Mouse (Mus musculus) olfactory bulb, adult 2 months (tissue): ENCODE measurements around the gene Tnfrsf8. TPM values are rescaled to one million over a fixed set of nuclear protein-coding genes. Genes with fewer than 3 reads are reported as not detected.

ENCODE experiments used
- H3K27ac ChIP-seq: fragments of 200-500 bp; 2 replicates; pipeline ENCODE4 v1.5.1; 2012; ENCODE audit warnings: low read depth, low read length; ENCODE audit not compliant: insufficient read depth
- H3K4me1 ChIP-seq: fragments of 200-500 bp; 2 replicates; pipeline ENCODE4 v1.6.1; 2012; ENCODE audit warnings: low read length; ENCODE audit not compliant: control insufficient read depth, insufficient read depth
- H3K4me3 ChIP-seq: fragments of 200-500 bp; 2 replicates; pipeline ENCODE4 v1.5.1; 2012; ENCODE audit warnings: mild to moderate bottlenecking, low read depth, low read length, moderate library complexity; ENCODE audit not compliant: insufficient read depth
- CTCF ChIP-seq: fragments of 200-500 bp; IDR thresholded peaks from 2 replicates; pipeline ENCODE4 v1.5.1; 2012; ENCODE audit warnings: low read depth, mild to moderate bottlenecking, low read length, moderate library complexity; ENCODE audit not compliant: insufficient read depth
- POLR2A ChIP-seq: fragments of 200-500 bp; IDR thresholded peaks from 2 replicates; pipeline ENCODE4 v1.6.1; 2012; ENCODE audit warnings: mild to moderate bottlenecking, low read depth, low read length, moderate library complexity; ENCODE audit not compliant: insufficient read depth
- WGBS: fragments of 180-500 bp; shearing (Covaris S2); methylation state at CpG from one replicate; pipeline ENCODE4 v1.1.7; 2018; 5-methylcytosine and 5-hydroxymethylcytosine counted together
- polyA plus RNA-seq: library from polyadenylated mRNA; stranded (reverse); fragments of >200 nt; gene quantifications from 2 replicates; pipeline ENCODE4 v1.2.4, GENCODE M21; 2012; ENCODE audit warnings: low replicate concordance; ENCODE audit not compliant: missing spikeins, insufficient read depth, insufficient read length

Tnfrsf8 gene
- polyA plus RNA-seq, 1 experiment: not detected

GRCm38 (mm10) chr4:145336587-145336986 lies 21.6 kb upstream of the Tnfrsf8 start:
- 80% methylated on average over 5 of the region's 5 CpGs for WGBS
- Histone ChIP-seq H3K27ac (no peak overlapping the region), H3K4me1 (no peaks in the 10 kb centered on the region), H3K4me3 (no peak overlapping the region)
- no peak for TF ChIP-seq CTCF
- TF ChIP-seq POLR2A: no peak

GRCm38 (mm10) chr4:145336019-145336418 lies 21.1 kb upstream of the Tnfrsf8 start:
- no peak for TF ChIP-seq POLR2A
- TF ChIP-seq CTCF: no peak
- no peak overlapping the region for H3K4me3 ChIP-seq
- no peaks in the 10 kb centered on the region for H3K4me1 ChIP-seq
- 59% methylated on average over 1 of the region's 1 CpGs for WGBS
- H3K27ac ChIP-seq: no peak overlapping the region

- Histone ChIP-seq H3K4me1 (no peaks in the 10 kb centered on the region), H3K27ac (no peak overlapping the region), H3K4me3 (no peak overlapping the region)
- WGBS: 58% methylated on average over 3 of the region's 3 CpGs
- TF ChIP-seq CTCF (no peak), POLR2A (no peak)
Observed at GRCm38 (mm10) chr4:145323631-145324030, 8.7 kb upstream of the Tnfrsf8 start.

GRCm38 (mm10) chr4:145322995-145323627 lies 8.1 kb upstream of the Tnfrsf8 start:
- 83% methylated on average over 8 of the region's 8 CpGs for WGBS
- no peak for TF ChIP-seq CTCF

GRCm38 (mm10) chr4:145322211-145322610 lies 7.2 kb upstream of the Tnfrsf8 start:
- Histone ChIP-seq H3K4me3 (no peak overlapping the region), H3K4me1 (no peaks in the 10 kb centered on the region), H3K27ac (no peak overlapping the region)
- no peak for TF ChIP-seq CTCF
- WGBS: 92% methylated on average over 5 of the region's 5 CpGs

More at GRCm38 (mm10) chr4:145322995-145323627, 8.1 kb upstream of the Tnfrsf8 start:
- Histone ChIP-seq H3K4me3 (no peak overlapping the region), H3K4me1 (no peaks in the 10 kb centered on the region), H3K27ac (no peak overlapping the region)

GRCm38 (mm10) chr4:145320624-145321023 lies 5.7 kb upstream of the Tnfrsf8 start:
- no peak for TF ChIP-seq POLR2A
- TF ChIP-seq CTCF: no peak
- WGBS: 84% methylated on average over 4 of the region's 4 CpGs
- Histone ChIP-seq H3K27ac (no peak overlapping the region), H3K4me3 (no peak overlapping the region), H3K4me1 (no peaks in the 10 kb centered on the region)

GRCm38 (mm10) chr4:145319274-145320226 lies 4.6 kb upstream of the Tnfrsf8 start:
- 60% methylated on average over 4 of the region's 4 CpGs for WGBS
- Histone ChIP-seq H3K27ac (no peak overlapping the region), H3K4me1 (no peaks in the 10 kb centered on the region), H3K4me3 (no peak overlapping the region)
- no peak for TF ChIP-seq POLR2A
- no peak for TF ChIP-seq CTCF

- Histone ChIP-seq H3K4me1 (no peaks in the 10 kb centered on the region), H3K27ac (no peak overlapping the region), H3K4me3 (no peak overlapping the region)
- WGBS: 73% methylated on average over 5 of the region's 5 CpGs
- TF ChIP-seq POLR2A: no peak
- TF ChIP-seq CTCF: no peak
Observed at GRCm38 (mm10) chr4:145316708-145317107, 1.7 kb upstream of the Tnfrsf8 start.

- TF ChIP-seq CTCF: no peak
- TF ChIP-seq POLR2A: no peak
- WGBS: 87% methylated on average over 4 of the region's 4 CpGs
- H3K4me3 ChIP-seq: no peak overlapping the region
- no peaks in the 10 kb centered on the region for H3K4me1 ChIP-seq
- no peak overlapping the region for H3K27ac ChIP-seq
Observed at GRCm38 (mm10) chr4:145313966-145314365, 998 bp downstream of the Tnfrsf8 start.

- H3K4me1 ChIP-seq: no peaks in the 10 kb centered on the region
- TF ChIP-seq POLR2A: no peak
- no peak for TF ChIP-seq CTCF
- no peak overlapping the region for H3K27ac ChIP-seq
- no peak overlapping the region for H3K4me3 ChIP-seq
- 88% methylated on average over 3 of the region's 3 CpGs for WGBS
Observed at GRCm38 (mm10) chr4:145313256-145313655, 1.7 kb downstream of the Tnfrsf8 start.
